Mouse (Mus musculus) kidney, embryonic 14.5 days (tissue): ENCODE measurements around the gene Parvg. TPM values are rescaled to one million over a fixed set of nuclear protein-coding genes. Genes with fewer than 3 reads are reported as not detected.

Experiments used
- ATAC-seq: fragments of 200-750 bp; cut with Nextera tagmentation; 2 replicates; pipeline ENCODE4 v1.8.0; 2017; ENCODE audit warnings: moderate number of reproducible peaks, mild to moderate bottlenecking, moderate TSS enrichment, moderate library complexity; ENCODE audit not compliant: low FRiP score, low TSS enrichment
- H3K27ac ChIP-seq: fragments of 300-500 bp; sonication (generic); 2 replicates; pipeline ENCODE4 v1.5.1; 2014; ENCODE audit warnings: low read depth, mild to moderate bottlenecking, low read length, moderate library complexity, mixed read lengths
- H3K27me3 ChIP-seq: fragments of 300-500 bp; sonication (generic); 2 replicates; pipeline ENCODE4 v1.6.1; 2014; ENCODE audit warnings: mild to moderate bottlenecking, low read length; ENCODE audit not compliant: control insufficient read depth, insufficient read depth
- H3K36me3 ChIP-seq: fragments of 300-500 bp; sonication (generic); 2 replicates; pipeline ENCODE4 v1.6.1; 2014; ENCODE audit warnings: low read length, mixed read lengths; ENCODE audit not compliant: control insufficient read depth, insufficient read depth
- H3K4me1 ChIP-seq: fragments of 300-500 bp; sonication (generic); 2 replicates; pipeline ENCODE4 v1.6.1; 2014; ENCODE audit warnings: low read length, mixed read lengths; ENCODE audit not compliant: control insufficient read depth, insufficient read depth
- H3K4me2 ChIP-seq: fragments of 300-500 bp; sonication (generic); replicated peaks from 2 replicates; pipeline ENCODE4 v1.6.1; 2014; ENCODE audit warnings: low read depth, mild to moderate bottlenecking, low read length
- H3K4me3 ChIP-seq: fragments of 300-500 bp; sonication (generic); 2 replicates; pipeline ENCODE4 v1.5.1; 2014; ENCODE audit warnings: mild to moderate bottlenecking, low read length
- H3K9ac ChIP-seq: fragments of 300-500 bp; sonication (generic); 2 replicates; pipeline ENCODE4 v1.6.1; 2014; ENCODE audit warnings: low read depth, mild to moderate bottlenecking, low read length, moderate library complexity
- H3K9me3 ChIP-seq: fragments of 300-500 bp; sonication (generic); 2 replicates; pipeline ENCODE4 v1.6.1; 2016; ENCODE audit warnings: low read length; ENCODE audit not compliant: control insufficient read depth
- WGBS: fragments of 180-500 bp; shearing (Covaris S2); extraction: QIAGEN DNeasy Blood & Tissue Kit; methylation state at CpG from one replicate; pipeline ENCODE4 v1.1.7; 2014; 5-methylcytosine and 5-hydroxymethylcytosine counted together
- polyA plus RNA-seq: library from polyadenylated mRNA; unstranded; fragments of >200 nt; fragmentation: Nextera tagmentation; extraction: Ambion mirVana; gene quantifications from 2 replicates; pipeline ENCODE4 v1.2.1, GENCODE M21; 2014

Parvg gene
- polyA plus RNA-seq, 1 experiment from 2014 or later: 0.70 TPM

DNA sequence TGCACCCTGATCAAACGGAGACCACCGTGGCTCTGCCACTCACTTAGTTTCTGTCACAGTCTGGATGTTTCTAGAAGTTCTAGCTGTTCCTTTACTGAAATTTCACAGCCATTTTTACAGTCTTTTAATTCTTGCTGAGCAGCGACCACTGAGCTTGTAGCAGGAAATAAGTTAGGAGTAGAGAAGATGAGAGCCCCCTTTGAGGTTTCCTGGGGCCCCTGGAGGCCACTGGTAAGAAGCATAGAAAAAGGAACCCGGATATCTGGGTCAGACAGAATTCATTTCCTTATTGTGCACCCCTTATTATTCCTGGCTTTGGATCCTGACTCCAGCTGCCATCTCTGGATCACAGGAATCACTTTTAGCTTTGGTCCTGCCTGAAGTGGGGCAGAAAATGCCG, 31.3 kb downstream of the Parvg start:
- WGBS: 86% methylated on average over 5 of the region's 5 CpGs
- H3K4me1 ChIP-seq: peaks cover 13% of the 10 kb centered on the region; the same call in 1 of the 2 replicates

DNA sequence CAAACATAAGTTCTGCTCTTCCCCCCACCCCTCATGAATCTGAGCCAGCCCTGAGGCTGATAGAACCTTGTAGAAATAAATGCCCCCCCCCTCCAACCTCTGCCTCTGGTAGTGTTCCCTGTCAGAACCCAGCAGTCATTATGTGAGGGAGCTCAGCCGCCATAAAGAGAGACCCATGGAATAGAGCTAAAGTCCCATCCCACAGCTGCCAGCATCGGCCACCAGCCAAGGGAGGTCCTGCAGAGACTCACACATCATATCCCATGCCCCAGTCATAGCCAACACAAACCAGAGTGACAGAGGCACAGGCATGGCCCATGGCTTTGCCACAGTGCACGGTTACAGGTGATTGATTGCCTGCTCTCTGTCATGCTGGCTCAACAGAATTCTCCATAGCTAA, 40.9 kb downstream of the Parvg start:
- H3K9ac ChIP-seq: no peak overlapping the region
- 0 out of 2 replicates have a peak, but pooled peaks cover 7% of the 10 kb centered on the region for H3K4me1 ChIP-seq
- no peak overlapping the region for H3K4me2 ChIP-seq
- no peaks in the 10 kb centered on the region for H3K36me3 ChIP-seq
- H3K9me3 ChIP-seq: no peaks in the 10 kb centered on the region
- H3K4me3 ChIP-seq: no peak overlapping the region
- no peaks in the 10 kb centered on the region for H3K27me3 ChIP-seq
- ATAC-seq: no peak
- H3K27ac ChIP-seq: no peak overlapping the region
- WGBS: 70% methylated on average over 3 of the region's 3 CpGs

More for the DNA sequence above, 31.3 kb downstream of the Parvg start:
- H3K27me3 ChIP-seq: no peaks in the 10 kb centered on the region
- H3K36me3 ChIP-seq: no peaks in the 10 kb centered on the region
- no peak for ATAC-seq
- H3K27ac ChIP-seq: no peak overlapping the region
- H3K4me3 ChIP-seq: no peak overlapping the region
- H3K4me2 ChIP-seq: no peak overlapping the region
- no peak overlapping the region for H3K9ac ChIP-seq
- no peaks in the 10 kb centered on the region for H3K9me3 ChIP-seq

DNA sequence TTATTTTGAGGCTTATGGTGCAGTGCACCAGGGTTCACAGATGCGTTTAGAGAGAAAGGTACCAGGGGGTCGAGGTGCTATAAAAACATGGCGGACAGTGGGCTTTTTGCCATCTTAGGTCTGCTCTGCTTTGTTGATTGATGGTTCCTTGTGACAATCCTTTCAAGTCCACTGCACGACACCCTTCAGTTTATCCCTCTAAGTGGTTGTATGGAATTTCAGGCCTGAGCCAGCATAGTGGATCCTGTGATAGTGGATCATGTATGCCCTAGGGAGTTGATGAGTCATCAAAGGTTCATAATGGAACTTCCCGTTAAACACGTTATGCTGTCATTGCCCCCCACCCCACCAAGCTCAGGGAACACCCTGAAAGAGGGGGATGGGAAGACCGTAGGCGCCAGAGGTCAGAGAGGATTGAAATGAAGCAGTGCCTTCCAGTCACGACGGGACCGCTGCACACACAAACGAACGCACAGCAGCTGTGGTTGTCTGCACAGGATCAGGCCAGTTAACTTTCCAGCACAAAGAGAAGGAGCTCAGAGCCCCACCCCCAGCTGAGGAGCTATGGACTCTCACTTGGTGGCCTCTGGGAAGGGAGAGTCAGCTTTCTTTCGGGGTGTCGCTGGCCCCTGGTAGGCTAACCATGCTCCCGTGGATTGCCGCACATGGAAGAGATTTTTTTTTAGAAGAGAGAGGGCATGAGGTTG, 42.0 kb downstream of the Parvg start:
- Histone ChIP-seq H3K4me3 (no peak overlapping the region), H3K27ac (no peak overlapping the region), H3K9me3 (no peaks in the 10 kb centered on the region), H3K9ac (no peak overlapping the region), H3K36me3 (no peaks in the 10 kb centered on the region), H3K27me3 (no peaks in the 10 kb centered on the region), H3K4me1 (0 out of 2 replicates have a peak, but pooled peaks cover 7% of the 10 kb centered on the region), H3K4me2 (no peak overlapping the region)
- ATAC-seq: 0 out of 2 replicates have a peak, but pooled peaks have one; percentile 32
- whole genome bisulfite sequencing: 33% methylated on average over 17 of the region's 17 CpGs

DNA sequence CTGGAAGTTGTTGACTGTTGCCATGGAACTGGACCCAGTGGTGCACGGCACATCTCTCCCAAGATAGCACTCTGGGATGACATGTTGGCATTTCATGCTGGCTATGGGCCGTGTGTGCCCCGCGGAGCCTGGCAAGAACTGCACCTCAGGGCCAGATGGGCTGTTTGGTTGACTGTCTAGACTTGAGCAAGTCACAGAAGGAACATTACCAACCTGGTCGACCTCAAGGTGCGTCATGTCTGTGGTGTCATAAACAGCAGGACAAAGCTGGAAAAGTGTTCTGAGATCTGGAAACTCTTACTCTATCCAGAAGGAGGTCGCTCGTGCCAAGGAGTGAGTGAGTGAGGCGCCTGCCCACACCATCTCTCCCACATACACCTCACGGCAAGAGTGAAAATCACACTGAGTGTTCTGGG, 42.8 kb downstream of the Parvg start:
- H3K36me3 ChIP-seq: no peaks in the 10 kb centered on the region
- no peak overlapping the region for H3K9ac ChIP-seq
- no peak overlapping the region for H3K4me3 ChIP-seq
- 0 out of 2 replicates have a peak, but pooled peaks cover 7% of the 10 kb centered on the region for H3K4me1 ChIP-seq
- ATAC-seq: no peak
- no peak overlapping the region for H3K27ac ChIP-seq
- H3K4me2 ChIP-seq: no peak overlapping the region
- H3K9me3 ChIP-seq: no peaks in the 10 kb centered on the region
- H3K27me3 ChIP-seq: no peaks in the 10 kb centered on the region
- WGBS: 84% methylated on average over 10 of the region's 10 CpGs

DNA sequence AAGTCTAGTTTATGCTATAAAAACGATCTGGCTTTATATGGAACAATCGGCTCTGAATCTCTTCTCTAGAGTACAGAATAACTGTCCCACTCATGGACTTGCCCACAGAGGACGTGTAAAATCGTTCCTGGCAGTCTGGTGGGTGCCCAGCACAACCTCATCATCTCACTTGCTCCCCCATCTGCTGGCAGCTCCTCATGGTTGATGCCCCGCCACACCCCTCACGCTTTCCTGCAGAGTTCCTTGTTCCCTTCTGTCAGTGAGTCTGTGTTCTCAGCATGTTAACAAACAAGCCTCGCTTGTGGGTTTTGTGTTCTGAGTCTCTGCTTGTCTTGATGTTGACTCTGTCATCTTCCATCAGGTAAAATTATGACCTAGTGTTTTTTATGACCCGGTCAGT, 43.6 kb downstream of the Parvg start:
- no peak for ATAC-seq
- no peak overlapping the region for H3K9ac ChIP-seq
- no peaks in the 10 kb centered on the region for H3K36me3 ChIP-seq
- no peak overlapping the region for H3K4me2 ChIP-seq
- H3K4me1 ChIP-seq: 0 out of 2 replicates have a peak, but pooled peaks cover 7% of the 10 kb centered on the region
- H3K4me3 ChIP-seq: no peak overlapping the region
- no peaks in the 10 kb centered on the region for H3K27me3 ChIP-seq
- 87% methylated on average over 8 of the region's 8 CpGs for WGBS
- no peak overlapping the region for H3K27ac ChIP-seq
- no peaks in the 10 kb centered on the region for H3K9me3 ChIP-seq

DNA sequence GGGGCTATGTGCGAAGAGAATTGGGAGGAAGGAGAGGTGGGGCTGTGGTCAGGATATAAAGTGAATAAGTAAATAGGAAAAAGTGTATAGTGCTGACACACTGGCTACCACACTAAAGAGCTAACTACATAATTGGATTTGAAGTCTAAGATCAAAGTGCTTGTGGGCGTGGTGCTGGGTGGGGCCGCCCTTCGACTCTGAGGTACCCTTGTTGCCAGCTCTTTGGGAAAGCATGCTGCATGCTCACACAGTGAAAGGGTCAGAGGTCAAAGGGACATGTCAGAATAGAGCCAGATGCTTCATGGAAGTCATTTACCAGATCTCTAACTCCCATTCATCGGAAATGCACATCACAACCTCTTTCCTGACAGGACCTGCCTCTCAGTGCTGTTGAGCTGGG, 49.0 kb downstream of the Parvg start:
- Histone ChIP-seq H3K9ac (no peak overlapping the region), H3K9me3 (peaks cover 12% of the 10 kb centered on the region; the same call in 1 of the 2 replicates), H3K36me3 (no peaks in the 10 kb centered on the region), H3K27ac (no peak overlapping the region), H3K4me3 (no peak overlapping the region), H3K4me2 (no peak overlapping the region), H3K4me1 (no peaks in the 10 kb centered on the region), H3K27me3 (no peaks in the 10 kb centered on the region)
- ATAC-seq: no peak
- WGBS: 63% methylated on average over 5 of the region's 5 CpGs

DNA sequence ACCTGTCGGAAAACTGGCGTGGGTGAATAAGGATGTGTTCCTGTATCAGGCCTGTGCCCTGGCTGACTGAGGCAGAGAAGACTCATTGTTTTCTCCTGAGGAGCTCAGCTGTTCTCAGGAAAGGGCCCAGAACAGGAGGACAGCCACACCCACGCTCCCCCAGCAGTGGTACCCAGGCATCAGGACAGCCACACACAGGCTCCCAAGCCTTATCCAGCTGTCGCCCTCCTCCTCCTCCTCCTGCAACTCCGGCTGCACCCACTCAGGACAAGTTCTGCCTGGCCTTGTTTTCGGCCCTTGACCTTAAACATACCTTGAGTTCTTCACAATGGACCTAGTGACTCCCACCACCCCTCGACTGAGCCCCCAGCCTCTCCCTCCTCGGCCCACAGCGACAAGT, 54.9 kb downstream of the Parvg start:
- peaks cover 12% of the 10 kb centered on the region; the same call in 1 of the 2 replicates for H3K9me3 ChIP-seq
- H3K4me3 ChIP-seq: no peak overlapping the region
- no peak overlapping the region for H3K27ac ChIP-seq
- no peak overlapping the region for H3K9ac ChIP-seq
- no peaks in the 10 kb centered on the region for H3K27me3 ChIP-seq
- no peak overlapping the region for H3K4me2 ChIP-seq
- H3K36me3 ChIP-seq: no peaks in the 10 kb centered on the region
- ATAC-seq: no peak
- H3K4me1 ChIP-seq: no peaks in the 10 kb centered on the region
- 76% methylated on average over 9 of the region's 9 CpGs for WGBS

DNA sequence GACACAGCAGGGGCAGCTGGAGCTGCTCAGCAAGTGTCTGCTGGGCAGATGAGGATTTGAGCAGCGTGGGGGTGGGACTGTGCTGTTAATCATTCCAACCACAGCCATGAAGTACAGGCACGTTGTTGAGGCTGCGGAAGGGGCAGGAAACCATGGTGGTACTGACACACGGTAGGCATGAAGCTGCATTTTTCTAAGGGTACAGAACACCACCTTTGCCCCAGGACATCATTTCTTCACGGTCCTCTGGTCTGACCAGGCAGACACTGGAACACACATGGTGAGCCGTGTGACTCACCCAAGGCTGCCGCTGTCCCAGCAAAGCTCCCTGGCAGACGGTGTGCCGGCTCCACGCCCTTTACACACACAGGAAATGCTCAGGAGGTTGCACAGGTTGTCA, 56.4 kb downstream of the Parvg start:
- 41% methylated on average over 10 of the region's 10 CpGs for WGBS
- Histone ChIP-seq H3K9me3 (peaks cover 5% of the 10 kb centered on the region; the same call in 1 of the 2 replicates), H3K4me1 (no peaks in the 10 kb centered on the region), H3K9ac (no peak overlapping the region), H3K36me3 (no peaks in the 10 kb centered on the region), H3K4me2 (no peak overlapping the region), H3K27me3 (no peaks in the 10 kb centered on the region), H3K27ac (no peak overlapping the region), H3K4me3 (no peak overlapping the region)
- peak; percentile 69; the same call in 1 of the 2 replicates for ATAC-seq

DNA sequence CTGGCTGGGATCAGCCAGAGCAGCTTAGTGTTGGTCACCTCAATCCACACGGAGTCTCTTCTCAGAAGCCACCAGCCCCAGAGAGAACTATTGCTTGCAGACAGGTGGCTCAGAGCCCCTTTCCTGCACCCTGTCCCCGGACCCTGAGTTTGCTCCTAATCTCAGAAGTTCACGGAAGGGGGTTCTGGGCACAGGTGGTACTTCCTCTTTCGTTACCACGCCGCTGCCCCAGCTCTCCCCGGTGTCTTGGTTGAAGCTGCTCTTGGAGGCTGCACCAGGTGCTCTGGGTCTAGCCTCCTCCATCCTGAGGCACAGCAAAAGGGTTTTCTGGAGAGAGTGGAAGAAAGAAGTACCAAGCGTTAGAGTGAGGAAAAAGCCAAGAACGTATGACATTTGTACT, 60.2 kb downstream of the Parvg start:
- Histone ChIP-seq H3K4me1 (no peaks in the 10 kb centered on the region), H3K9ac (no peak overlapping the region), H3K27me3 (no peaks in the 10 kb centered on the region), H3K27ac (no peak overlapping the region), H3K4me3 (no peak overlapping the region), H3K4me2 (no peak overlapping the region), H3K9me3 (peaks cover 6% of the 10 kb centered on the region), H3K36me3 (no peaks in the 10 kb centered on the region)
- WGBS: 90% methylated on average over 9 of the region's 9 CpGs
- no peak for ATAC-seq
